Mouse (Mus musculus) heart, embryonic 14.5 days (tissue): ENCODE data around the gene Rem2. TPM values are rescaled to one million over a fixed set of nuclear protein-coding genes. Genes with fewer than 3 reads are reported as not detected.

Experiments
- ATAC-seq: fragments of 200-750 bp; cut with Nextera tagmentation; 2 replicates; pipeline ENCODE4 v1.8.0; 2017; ENCODE audit warnings: low read depth, moderate TSS enrichment; ENCODE audit not compliant: insufficient number of reproducible peaks, insufficient read depth, low FRiP score
- H3K27ac ChIP-seq, 2 experiments: fragments of 200-500 bp in 1 of 2; fragments of 300-500 bp in 1 of 2; sonication (generic) in 1 of 2; replicated peaks in 1 of 2; 2 replicates each; pipeline ENCODE4 v1.5.1; 2012 to 2014; ENCODE audit warnings: low read depth in 2 of 2, low read length in 2 of 2, control low read depth in 1 of 2, mild to moderate bottlenecking in 1 of 2, mixed read lengths in 1 of 2; ENCODE audit not compliant: control insufficient read depth in 1 of 2, insufficient read depth in 1 of 2
- H3K27me3 ChIP-seq: fragments of 300-500 bp; sonication (generic); 2 replicates; pipeline ENCODE4 v1.6.1; 2014; ENCODE audit warnings: mild to moderate bottlenecking, low read length, control low read depth; ENCODE audit not compliant: control insufficient read depth, insufficient read depth
- H3K36me3 ChIP-seq: fragments of 300-500 bp; sonication (generic); 2 replicates; pipeline ENCODE4 v1.6.1; 2014; ENCODE audit warnings: mild to moderate bottlenecking, control low read depth, low read length, mixed read lengths; ENCODE audit not compliant: control insufficient read depth, insufficient read depth
- H3K4me1 ChIP-seq, 2 experiments: fragments of 200-500 bp in 1 of 2; fragments of 300-500 bp in 1 of 2; sonication (generic) in 1 of 2; 2 replicates each; pipeline ENCODE4 v1.6.1; 2012 to 2014; ENCODE audit warnings: low read length in 2 of 2, control low read depth in 1 of 2, mixed read lengths in 1 of 2; ENCODE audit not compliant: control insufficient read depth in 2 of 2, insufficient read depth in 2 of 2
- H3K4me2 ChIP-seq: fragments of 300-500 bp; sonication (generic); 2 replicates; pipeline ENCODE4 v1.6.1; 2014; ENCODE audit warnings: mild to moderate bottlenecking, low read length
- H3K4me3 ChIP-seq, 2 experiments: fragments of 200-500 bp in 1 of 2; fragments of 300-500 bp in 1 of 2; sonication (generic) in 1 of 2; 2 replicates each; pipeline ENCODE4 v1.5.1; 2012 to 2014; ENCODE audit warnings: low read length in 2 of 2, mild to moderate bottlenecking in 2 of 2, control low read depth in 1 of 2, low read depth in 1 of 2, moderate library complexity in 1 of 2; ENCODE audit not compliant: control insufficient read depth in 1 of 2, insufficient read depth in 1 of 2
- H3K9ac ChIP-seq: fragments of 300-500 bp; sonication (generic); 2 replicates; pipeline ENCODE4 v1.6.1; 2014; ENCODE audit warnings: mild to moderate bottlenecking, low read length
- H3K9me3 ChIP-seq: fragments of 300-500 bp; sonication (generic); 2 replicates; pipeline ENCODE4 v1.6.1; 2016; ENCODE audit warnings: low read length, control low read depth; ENCODE audit not compliant: control insufficient read depth
- WGBS: fragments of 180-500 bp; shearing (Covaris S2); extraction: QIAGEN DNeasy Blood & Tissue Kit; methylation state at CpG from one replicate; pipeline ENCODE4 v1.1.7; 2014; 5-methylcytosine and 5-hydroxymethylcytosine counted together
- polyA plus RNA-seq: library from polyadenylated mRNA; unstranded; fragments of >200 nt; fragmentation: Nextera tagmentation; extraction: Ambion mirVana; gene quantifications from 2 replicates; pipeline ENCODE4 v1.2.1, GENCODE M21; 2014

Rem2 gene
- polyA plus RNA-seq, 1 experiment from 2014 or later = 1.4 TPM

GRCm38 (mm10) chr14:54464293-54465005 lies 11.5 kb upstream of the Rem2 start:
- Histone ChIP-seq H3K9ac (peak overlapping the region; percentile 92), H3K4me1 (peaks cover 2 to 4% of the 10 kb centered on the region in 2 experiments; a peak in 1 of 4 replicates), H3K4me3 (peak overlapping the region; percentile 91 to 96), H3K36me3 (peaks cover 39% of the 10 kb centered on the region), H3K9me3 (no peaks in the 10 kb centered on the region), H3K4me2 (peak overlapping the region; percentile 84), H3K27ac (peak overlapping the region; percentile 66 to 83), H3K27me3 (no peaks in the 10 kb centered on the region)
- peak; percentile 76 for ATAC-seq
- WGBS = 2% methylated on average over 53 of the region's 57 CpGs

- no peak for ATAC-seq
- H3K9me3 ChIP-seq = no peaks in the 10 kb centered on the region
Observed at GRCm38 (mm10) chr14:54471467-54471866, 4.4 kb upstream of the Rem2 start.

GRCm38 (mm10) chr14:54472671-54473070 lies 3.2 kb upstream of the Rem2 start:
- 54% methylated on average over 5 of the region's 5 CpGs for WGBS
- Histone ChIP-seq H3K4me3 (no peak overlapping the region), H3K9me3 (no peaks in the 10 kb centered on the region), H3K27ac (no peak overlapping the region), H3K4me2 (no peak overlapping the region), H3K4me1 (peaks cover 8 to 13% of the 10 kb centered on the region in 2 experiments), H3K36me3 (peaks cover 28% of the 10 kb centered on the region), H3K9ac (no peak overlapping the region), H3K27me3 (peaks cover 5% of the 10 kb centered on the region; the same call in 1 of the 2 replicates)
- ATAC-seq = no peak

More at GRCm38 (mm10) chr14:54471467-54471866, 4.4 kb upstream of the Rem2 start:
- no peaks in the 10 kb centered on the region for H3K27me3 ChIP-seq
- no peak overlapping the region for H3K9ac ChIP-seq
- peaks cover 4 to 7% of the 10 kb centered on the region in 2 experiments for H3K4me1 ChIP-seq
- H3K27ac ChIP-seq = no peak overlapping the region
- H3K4me3 ChIP-seq = no peak overlapping the region
- no peak overlapping the region for H3K4me2 ChIP-seq
- H3K36me3 ChIP-seq = peaks cover 39% of the 10 kb centered on the region
- 92% methylated on average over 2 of the region's 2 CpGs for WGBS

GRCm38 (mm10) chr14:54474744-54475143 lies 1.2 kb upstream of the Rem2 start:
- Histone ChIP-seq H3K9me3 (no peaks in the 10 kb centered on the region), H3K27me3 (peaks cover 14% of the 10 kb centered on the region), H3K4me1 (peaks cover 11 to 13% of the 10 kb centered on the region in 2 experiments), H3K9ac (no peak overlapping the region), H3K4me3 (no peak overlapping the region), H3K27ac (no peak overlapping the region), H3K36me3 (peaks cover 7% of the 10 kb centered on the region), H3K4me2 (no peak overlapping the region)
- no peak for ATAC-seq
- WGBS = 63% methylated on average over 5 of the region's 5 CpGs

GRCm38 (mm10) chr14:54477172-54477909 lies 1.4 kb downstream of the Rem2 start:
- Histone ChIP-seq H3K27me3 (peaks cover 14% of the 10 kb centered on the region), H3K4me1 (peaks cover 11 to 13% of the 10 kb centered on the region in 2 experiments), H3K27ac (no peak overlapping the region), H3K9me3 (no peaks in the 10 kb centered on the region), H3K36me3 (no peaks in the 10 kb centered on the region), H3K4me3 (no peak overlapping the region), H3K9ac (no peak overlapping the region), H3K4me2 (no peak overlapping the region)
- 75% methylated on average over 15 of the region's 15 CpGs for WGBS
- no peak for ATAC-seq

- H3K36me3 ChIP-seq = no peaks in the 10 kb centered on the region
- peak overlapping the region; percentile 74 for H3K9ac ChIP-seq
- H3K27ac ChIP-seq = no peak overlapping the region
- peaks cover 11 to 13% of the 10 kb centered on the region in 2 experiments for H3K4me1 ChIP-seq
- ATAC-seq = no peak
- H3K4me3 ChIP-seq = peak overlapping the region; percentile 49 to 51
- H3K27me3 ChIP-seq = peaks cover 14% of the 10 kb centered on the region
- 2% methylated on average over 34 of the region's 40 CpGs for WGBS
- H3K9me3 ChIP-seq = no peaks in the 10 kb centered on the region
- H3K4me2 ChIP-seq = peak overlapping the region; percentile 86
Observed at GRCm38 (mm10) chr14:54479451-54479920, 3.6 kb downstream of the Rem2 start.

GRCm38 (mm10) chr14:54480673-54481072 lies 4.8 kb downstream of the Rem2 start:
- Histone ChIP-seq H3K4me3 (no peak overlapping the region), H3K4me2 (no peak overlapping the region), H3K27ac (no peak overlapping the region), H3K4me1 (peaks cover 11% of the 10 kb centered on the region in 2 experiments), H3K27me3 (peaks cover 14% of the 10 kb centered on the region), H3K36me3 (no peaks in the 10 kb centered on the region), H3K9me3 (no peaks in the 10 kb centered on the region), H3K9ac (no peak overlapping the region)
- ATAC-seq = no peak
- 62% methylated on average over 6 of the region's 6 CpGs for WGBS
